Mouse (Mus musculus): ENCODE results near the gene Pvrig. TPM values are rescaled to one million over a fixed set of nuclear protein-coding genes. Genes with fewer than 3 reads are reported as not detected.
"Not testable (repeated sequence)": the region's sequence is repeated elsewhere in the genome, so short reads cannot be mapped to it uniquely, and the experiment has no call there.

Pvrig gene
- total RNA-seq (2021): not detected

- intact Hi-C loops (cut with DNase I): no loop called here
- DNase-seq: no peak
Measured at GRCm38 (mm10) chr5:138341661-138342060, at the start of gene Pvrig. TSS of gene Pvrig (plus strand) at chr5:138341961.

GRCm38 (mm10) chr5:138294158-138294557, 47.6 kb upstream of the Pvrig start:
- DNase-seq: no peak
- intact Hi-C loops (cut with DNase I): no loop called here

DNA sequence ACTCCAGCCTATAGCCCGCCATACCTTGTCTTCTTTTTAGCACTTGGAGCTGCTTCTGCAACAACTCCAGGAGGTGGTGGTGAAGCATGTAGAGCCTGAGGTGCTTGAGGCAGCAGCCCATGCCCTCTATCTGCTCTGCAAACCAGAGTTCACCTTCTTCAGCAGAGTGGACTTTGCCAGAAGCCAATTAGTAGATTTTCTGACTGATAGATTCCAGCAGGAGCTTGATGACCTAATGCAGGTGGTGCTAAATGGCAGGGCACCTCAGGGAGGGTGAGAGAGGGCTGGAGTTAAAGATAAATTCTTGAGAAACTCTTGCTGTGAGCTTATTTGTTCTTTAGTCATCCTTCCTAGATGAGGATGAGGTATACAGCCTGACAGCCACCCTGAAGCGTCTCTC, 42.1 kb upstream of the Pvrig start:
- intact Hi-C loops (cut with DNase I): no loop called here

DNA sequence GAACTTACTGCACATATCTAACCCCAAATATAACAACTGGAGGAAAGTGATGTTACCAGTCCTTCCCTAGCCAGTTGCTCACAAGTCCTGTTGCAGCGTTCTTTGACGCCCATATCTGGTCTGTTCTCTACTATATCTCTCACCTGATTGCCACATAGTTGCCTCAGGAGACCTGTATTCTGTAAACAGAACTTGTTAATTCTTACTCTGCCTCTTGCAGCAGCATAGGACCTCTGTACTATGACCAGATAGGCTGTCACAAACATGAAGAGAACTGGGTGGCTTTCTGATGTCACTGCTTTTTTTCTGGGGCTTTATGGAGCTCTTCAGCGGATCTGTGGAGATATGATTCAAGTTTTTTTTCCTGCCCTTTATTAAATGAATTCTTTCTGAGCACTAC, 29.0 kb upstream of the Pvrig start:
- intact Hi-C loops (cut with DNase I): no loop called here

More for the DNA sequence above, 42.1 kb upstream of the Pvrig start:
- no peak for DNase-seq

GRCm38 (mm10) chr5:138343216-138343615, 1.5 kb downstream of the Pvrig start:
- intact Hi-C loops (cut with DNase I): no loop called here
- no peak for DNase-seq

More for the DNA sequence above, 29.0 kb upstream of the Pvrig start:
- no peak for DNase-seq

GRCm38 (mm10) chr5:138363208-138363607, 21.4 kb downstream of the Pvrig start:
- intact Hi-C loops (cut with DNase I); DNase-seq: not testable (repeated sequence)

- intact Hi-C loops (cut with DNase I); DNase-seq: not testable (repeated sequence)
Measured at GRCm38 (mm10) chr5:138365347-138365746, 23.6 kb downstream of the Pvrig start.

Other genes starting within 250 kb of the Pvrig start
- gene Zscan21, start 225.1 kb upstream of the Pvrig start, total RNA-seq (2021): 10 to 100 TPM; 14.5 to 18.2 TPM
- 10 to 100 TPM in 1 of 2 experiments, 1 to 10 TPM in 1; 5.6 to 10.1 TPM for gene Zfp113, start 186.2 kb upstream of the Pvrig start, total RNA-seq (2021)
- 100 to 1,000 TPM; 136 to 145 TPM for gene Cops6, start 180.9 kb upstream of the Pvrig start, total RNA-seq (2021)
- 10 to 100 TPM; 11.3 to 15.5 TPM for gene Ap4m1, start 170.0 kb upstream of the Pvrig start, total RNA-seq (2021)
- 10 to 100 TPM; 30.0 to 37.2 TPM for gene Mcm7, start 169.5 kb upstream of the Pvrig start, total RNA-seq (2021)
- gene Taf6, start 154.5 kb upstream of the Pvrig start, total RNA-seq (2021): 10 to 100 TPM; 24.4 to 27.6 TPM
- gene Cnpy4, start 154.5 kb upstream of the Pvrig start, total RNA-seq (2021): 10 to 100 TPM in 1 of 2 experiments, 1 to 10 TPM in 1; 9.2 to 10.1 TPM
- 1 to 10 TPM; 4.7 to 4.8 TPM for gene Mblac1, start 147.6 kb upstream of the Pvrig start, total RNA-seq (2021)
- under 1 TPM; 0.57 TPM for gene Nxpe5, start 116.1 kb upstream of the Pvrig start, total RNA-seq (2021)
- 10 to 100 TPM; 75.6 to 77.5 TPM for gene Lamtor4, start 86.5 kb upstream of the Pvrig start, total RNA-seq (2021)
- 1 to 10 TPM; 5.4 to 6.5 TPM for gene BC037034, start 77.9 kb upstream of the Pvrig start, total RNA-seq (2021)
- under 1 TPM; 0.36 to 0.47 TPM for gene Gal3st4, start 69.1 kb upstream of the Pvrig start, total RNA-seq (2021)
- not detected for gene Gm43720, start 62.0 kb upstream of the Pvrig start, total RNA-seq (2021)
- 1 to 10 TPM in 1 of 2 experiments, under 1 TPM in 1; 0.86 to 1.1 TPM for gene Gpc2, start 62.0 kb upstream of the Pvrig start, total RNA-seq (2021)
- gene Stag3, start 61.7 kb upstream of the Pvrig start, total RNA-seq (2021): under 1 TPM; 0.17 to 0.22 TPM
- 1 to 10 TPM; 7.3 to 8.3 TPM for gene Zfp157, start 99.5 kb downstream of the Pvrig start, total RNA-seq (2021)
- gene 1700123K08Rik, start 222.8 kb downstream of the Pvrig start, total RNA-seq (2021): not detected